Mouse (Mus musculus) liver, adult 2 months (tissue): ENCODE results near the gene Prmt1. TPM values are rescaled to one million over a fixed set of nuclear protein-coding genes. Genes with fewer than 3 reads are reported as not detected.

Source experiments
- DNase-seq: peaks from one replicate; pipeline ENCODE4 v3.0.0-alpha.2; 2011; ENCODE audit warnings: low read depth, low spot score; ENCODE audit errors: extremely low read depth
- H3K27ac ChIP-seq: fragments of 200-500 bp; replicated peaks from 2 replicates; pipeline ENCODE4 v1.5.1; 2012; ENCODE audit warnings: low read depth, mild to moderate bottlenecking, control low read depth, inconsistent platforms, low read length; ENCODE audit not compliant: insufficient read depth
- H3K27me3 ChIP-seq: fragments of 200-500 bp; 2 replicates; pipeline ENCODE4 v1.6.1; 2012; ENCODE audit warnings: mild to moderate bottlenecking, moderate library complexity, low read length, inconsistent platforms; ENCODE audit not compliant: control insufficient read depth, insufficient read depth
- H3K36me3 ChIP-seq: fragments of 200-500 bp; 2 replicates; pipeline ENCODE4 v1.6.1; 2012; ENCODE audit warnings: low read length, inconsistent platforms; ENCODE audit not compliant: control insufficient read depth, insufficient read depth
- H3K4me1 ChIP-seq: fragments of 200-500 bp; 2 replicates; pipeline ENCODE4 v1.6.1; 2011; ENCODE audit warnings: low read length; ENCODE audit not compliant: control insufficient read depth, insufficient read depth
- H3K4me3 ChIP-seq: fragments of 200-500 bp; 2 replicates; pipeline ENCODE4 v1.5.1; 2011; ENCODE audit warnings: low read depth, mild to moderate bottlenecking, control low read depth, low read length, moderate library complexity; ENCODE audit not compliant: insufficient read depth
- H3K79me2 ChIP-seq: fragments of 200-500 bp; 2 replicates; pipeline ENCODE4 v1.6.1; 2012; ENCODE audit warnings: inconsistent platforms, mild to moderate bottlenecking, low read length, moderate library complexity; ENCODE audit not compliant: control insufficient read depth, insufficient read depth
- H3K9ac ChIP-seq: fragments of 200-500 bp; 2 replicates; pipeline ENCODE4 v1.6.1; 2012; ENCODE audit warnings: low read depth, mild to moderate bottlenecking, control low read depth, inconsistent platforms, low read length
- CTCF ChIP-seq: fragments of 200-500 bp; IDR thresholded peaks from 2 replicates; pipeline ENCODE4 v1.5.1; 2011; ENCODE audit warnings: low read depth, low read length, control low read depth
- POLR2A ChIP-seq: fragments of 200-500 bp; IDR thresholded peaks from 2 replicates; pipeline ENCODE4 v1.6.1; 2011; ENCODE audit warnings: low read length, control low read depth; ENCODE audit not compliant: insufficient read depth; ENCODE audit errors: extremely low read depth
- WGBS: fragments of 180-500 bp; shearing (Covaris S2); methylation state at CpG from one replicate; pipeline ENCODE4 v1.1.7; 2018; 5-methylcytosine and 5-hydroxymethylcytosine counted together
- polyA plus RNA-seq: library from polyadenylated mRNA; depleted of rRNA; stranded (reverse); fragments of >200 nt; gene quantifications from 2 replicates; pipeline ENCODE4 v1.2.3, GENCODE M21; 2012
- total RNA-seq: library from RNA; depleted of rRNA; stranded (reverse); fragments of >200 nt; gene quantifications from 2 replicates; pipeline ENCODE4 v1.2.3, GENCODE M21; 2014

Prmt1 gene
- total and polyA plus RNA-seq, 2 experiments, result 15.9 to 36.1 TPM

DNA sequence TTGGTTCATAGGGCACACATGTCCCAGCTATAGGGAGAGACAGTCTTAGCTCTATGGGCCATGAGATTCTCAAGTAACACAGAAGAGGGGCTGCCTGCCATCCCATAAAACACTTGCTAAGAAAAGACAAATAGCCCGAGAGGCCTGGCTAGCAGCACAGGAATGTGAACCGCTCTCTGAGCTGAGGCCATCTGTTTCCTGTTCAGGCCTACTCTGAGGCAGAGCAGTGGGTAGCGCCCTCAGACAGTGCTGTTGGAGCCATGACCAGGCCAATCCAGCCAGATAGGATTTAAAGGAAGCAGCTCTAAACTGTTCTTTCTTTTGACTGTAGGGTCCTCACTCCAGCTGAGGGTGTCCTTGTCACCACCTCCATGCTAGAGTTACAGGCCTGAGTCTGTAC lies 18.2 kb upstream of the Prmt1 start:
- peaks cover 16% of the 10 kb centered on the region; the same call in 1 of the 2 replicates for H3K36me3 ChIP-seq
- H3K27ac ChIP-seq, result no peak overlapping the region
- 79% methylated on average over 3 of the region's 3 CpGs for WGBS

GRCm38 (mm10) chr7:45002440-45002839 lies 16.1 kb upstream of the Prmt1 start:
- no peak overlapping the region for H3K4me3 ChIP-seq
- H3K27ac ChIP-seq, result no peak overlapping the region
- 81% methylated on average over 7 of the region's 7 CpGs for WGBS
- peaks cover 3% of the 10 kb centered on the region; the same call in 1 of the 2 replicates for H3K79me2 ChIP-seq
- DNase-seq, result no peak
- no peak overlapping the region for H3K9ac ChIP-seq
- TF ChIP-seq POLR2A (no peak), CTCF (no peak)
- peaks cover 11% of the 10 kb centered on the region; the same call in 1 of the 2 replicates for H3K36me3 ChIP-seq
- no peaks in the 10 kb centered on the region for H3K27me3 ChIP-seq
- H3K4me1 ChIP-seq, result peaks cover 3% of the 10 kb centered on the region; the same call in 1 of the 2 replicates

More for the DNA sequence above, 18.2 kb upstream of the Prmt1 start:
- DNase-seq, result no peak
- Histone ChIP-seq H3K4me1 (0 out of 2 replicates have a peak, but pooled peaks cover under 1% of the 10 kb centered on the region), H3K4me3 (no peak overlapping the region), H3K27me3 (no peaks in the 10 kb centered on the region), H3K79me2 (peaks cover 3% of the 10 kb centered on the region; the same call in 1 of the 2 replicates), H3K9ac (no peak overlapping the region)
- TF ChIP-seq POLR2A (no peak), CTCF (no peak)

- Histone ChIP-seq H3K36me3 (peaks cover 11% of the 10 kb centered on the region; the same call in 1 of the 2 replicates), H3K4me1 (peaks cover 6% of the 10 kb centered on the region; the same call in 1 of the 2 replicates), H3K27ac (no peak overlapping the region), H3K4me3 (no peak overlapping the region), H3K9ac (no peak overlapping the region), H3K27me3 (no peaks in the 10 kb centered on the region), H3K79me2 (0 out of 2 replicates have a peak, but pooled peaks cover 3% of the 10 kb centered on the region)
- 77% methylated on average over 21 of the region's 21 CpGs for WGBS
- DNase-seq, result no peak
- no peak for TF ChIP-seq CTCF
- no peak for TF ChIP-seq POLR2A
Observed at GRCm38 (mm10) chr7:45000539-45001114, 14.3 kb upstream of the Prmt1 start.

- Histone ChIP-seq H3K4me3 (no peak overlapping the region), H3K27me3 (no peaks in the 10 kb centered on the region), H3K79me2 (0 out of 2 replicates have a peak, but pooled peaks cover 3% of the 10 kb centered on the region), H3K9ac (no peak overlapping the region), H3K36me3 (peaks cover 11% of the 10 kb centered on the region; the same call in 1 of the 2 replicates), H3K4me1 (peaks cover 6% of the 10 kb centered on the region; the same call in 1 of the 2 replicates), H3K27ac (no peak overlapping the region; the same call in 1 of the 2 replicates)
- no peak for DNase-seq
- TF ChIP-seq POLR2A, result no peak
- 71% methylated on average over 11 of the region's 11 CpGs for WGBS
Observed at GRCm38 (mm10) chr7:44999753-45000152, 13.4 kb upstream of the Prmt1 start.

- DNase-seq, result peak; percentile 87
Observed at GRCm38 (mm10) chr7:44998501-44998955, 12.2 kb upstream of the Prmt1 start, which contains the start of gene Bcl2l12. TSS of gene Bcl2l12 (minus strand) at chr7:44998712.

DNA sequence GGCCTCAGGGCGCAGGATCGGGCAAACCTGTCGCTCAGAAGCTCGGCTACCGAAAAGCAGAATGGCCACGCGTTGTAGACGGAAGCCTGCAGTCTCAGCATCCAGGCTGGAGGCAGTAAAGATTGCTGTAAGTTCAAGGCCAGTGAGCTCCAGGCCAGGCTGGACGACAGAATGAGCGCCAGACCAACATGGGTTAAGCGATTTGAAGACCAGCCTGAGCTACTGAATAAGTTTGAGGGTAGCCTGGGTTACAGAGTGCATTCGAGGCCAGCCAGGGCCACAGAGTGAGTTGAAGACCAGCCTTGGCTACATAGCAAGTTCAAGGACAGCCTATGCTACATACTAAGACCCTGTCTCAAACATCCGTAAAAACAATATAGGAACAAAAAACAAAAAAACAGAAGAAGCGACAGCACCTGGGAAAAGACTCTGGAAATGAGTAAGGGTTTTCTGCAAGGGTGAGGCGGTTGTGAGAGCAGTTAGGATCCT lies 11.6 kb upstream of the Prmt1 start:
- Histone ChIP-seq H3K4me1 (peaks cover 6% of the 10 kb centered on the region; the same call in 1 of the 2 replicates), H3K27ac (peak overlapping the region; percentile 83), H3K4me3 (peak overlapping the region; percentile 80), H3K9ac (peak overlapping the region; percentile 76), H3K27me3 (no peaks in the 10 kb centered on the region), H3K79me2 (0 out of 2 replicates have a peak, but pooled peaks cover 3% of the 10 kb centered on the region), H3K36me3 (peaks cover 10% of the 10 kb centered on the region; the same call in 1 of the 2 replicates)
- TF ChIP-seq POLR2A (no peak), CTCF (no peak)
- WGBS, result 2% methylated on average over 15 of the region's 15 CpGs
- peak; percentile 55 for DNase-seq

More at GRCm38 (mm10) chr7:44998501-44998955, 12.2 kb upstream of the Prmt1 start, which contains the start of gene Bcl2l12:
- H3K4me1 ChIP-seq, result peaks cover 6% of the 10 kb centered on the region; the same call in 1 of the 2 replicates
- peak within 1 kb of the TSS; percentile 80 for H3K4me3 ChIP-seq
- H3K79me2 ChIP-seq, result 0 out of 2 replicates have a peak, but pooled peaks cover 3% of the 10 kb centered on the region
- H3K27ac ChIP-seq, result peak within 1 kb of the TSS; percentile 83
- peaks cover 11% of the 10 kb centered on the region; the same call in 1 of the 2 replicates for H3K36me3 ChIP-seq
- no peaks in the 10 kb centered on the region for H3K27me3 ChIP-seq
- peak within 1 kb of the TSS; percentile 76 for H3K9ac ChIP-seq
- TF ChIP-seq POLR2A (peak; percentile 55; the same call in 1 of the 2 replicates), CTCF (no peak)
- whole genome bisulfite sequencing, result under 1% methylated on average over 18 of the region's 18 CpGs
